Mouse (Mus musculus): Measurements from ENCODE around the gene Catsper1. TPM values are rescaled to one million over a fixed set of nuclear protein-coding genes. Genes with fewer than 3 reads are reported as not detected.

Gene Catsper1
- not detected in 2 replicates for polyA plus RNA-seq (2016; fragmentation: Nextera tagmentation; extraction: Ambion mirVana)

- no peak within 1 kb of the TSS for H3K27ac ChIP-seq
- no peaks in the 10 kb centered on the region for H3K36me3 ChIP-seq
- H3K4me3 ChIP-seq, result no peak within 1 kb of the TSS
- no peaks in the 10 kb centered on the region for H3K9me3 ChIP-seq
- H3K27me3 ChIP-seq (ENCODE audit: insufficient read depth, poor library complexity, severe bottlenecking), result no peaks in the 10 kb centered on the region
- WGBS, result 89% methylated on average over 6 of the region's 6 CpGs
- peaks cover 7% of the 10 kb centered on the region; the same call in 1 of the 2 replicates for H3K4me1 ChIP-seq (replicated peaks)
- DNase-seq (ENCODE audit: low spot score), result no peak
Observed at GRCm38 (mm10) chr19:5335441-5335840, at the start of gene Catsper1. Gene Catsper1, plus strand, starts transcription at chr19:5335741.

GRCm38 (mm10) chr19:5294972-5295735, 40.4 kb upstream of the Catsper1 start, which contains the start of gene Sf3b2:
Gene Sf3b2, minus strand, starts transcription at chr19:5295455.
- Histone ChIP-seq H3K4me1 (replicated peaks) (peaks cover 51% of the 10 kb centered on the region), H3K4me3 (peak within 1 kb of the TSS; percentile 95), H3K27me3 (ENCODE audit: insufficient read depth, poor library complexity, severe bottlenecking) (no peaks in the 10 kb centered on the region), H3K27ac (peak within 1 kb of the TSS; percentile 97), H3K36me3 (peaks cover 40% of the 10 kb centered on the region), H3K9me3 (no peaks in the 10 kb centered on the region)
- under 1% methylated on average over 46 of the region's 46 CpGs for WGBS
- DNase-seq (ENCODE audit: low spot score), result peak; percentile 98

GRCm38 (mm10) chr19:5295736-5296075, 39.8 kb upstream of the Catsper1 start:
- Histone ChIP-seq H3K4me1 (replicated peaks) (peaks cover 51% of the 10 kb centered on the region), H3K27ac (peak overlapping the region; percentile 97), H3K4me3 (peak overlapping the region; percentile 95), H3K27me3 (ENCODE audit: insufficient read depth, poor library complexity, severe bottlenecking) (no peaks in the 10 kb centered on the region), H3K36me3 (peaks cover 35% of the 10 kb centered on the region), H3K9me3 (no peaks in the 10 kb centered on the region)
- 7% methylated on average over 13 of the region's 13 CpGs for WGBS
- no peak for DNase-seq (ENCODE audit: low spot score)

- H3K9me3 ChIP-seq, result no peaks in the 10 kb centered on the region
- H3K4me1 ChIP-seq (replicated peaks), result peaks cover 51% of the 10 kb centered on the region
- H3K27ac ChIP-seq, result no peak overlapping the region
- no peaks in the 10 kb centered on the region for H3K27me3 ChIP-seq (ENCODE audit: insufficient read depth, poor library complexity, severe bottlenecking)
- H3K36me3 ChIP-seq, result peaks cover 26% of the 10 kb centered on the region
- DNase-seq (ENCODE audit: low spot score), result no peak
- peak overlapping the region; percentile 95; the same call in 1 of the 2 replicates for H3K4me3 ChIP-seq
- WGBS, result 86% methylated on average over 5 of the region's 5 CpGs
Observed at GRCm38 (mm10) chr19:5296630-5297029, 38.9 kb upstream of the Catsper1 start.

GRCm38 (mm10) chr19:5297903-5298800, 37.4 kb upstream of the Catsper1 start, which contains the start of gene Gal3st3:
Gene Gal3st3, plus strand, starts transcription at chr19:5298331.
- H3K27ac ChIP-seq, result peak within 1 kb of the TSS; percentile 89
- peak within 1 kb of the TSS; percentile 66 for H3K4me3 ChIP-seq
- H3K27me3 ChIP-seq (ENCODE audit: insufficient read depth, poor library complexity, severe bottlenecking), result no peaks in the 10 kb centered on the region
- WGBS, result 5% methylated on average over 32 of the region's 32 CpGs
- peaks cover 49% of the 10 kb centered on the region for H3K4me1 ChIP-seq (replicated peaks)
- peaks cover 10% of the 10 kb centered on the region for H3K36me3 ChIP-seq
- DNase-seq (ENCODE audit: low spot score), result peak; percentile 69
- H3K9me3 ChIP-seq, result no peaks in the 10 kb centered on the region

GRCm38 (mm10) chr19:5300588-5300987, 35.0 kb upstream of the Catsper1 start:
- peaks cover 38% of the 10 kb centered on the region for H3K4me1 ChIP-seq (replicated peaks)
- no peaks in the 10 kb centered on the region for H3K9me3 ChIP-seq
- no peak overlapping the region for H3K4me3 ChIP-seq
- peaks cover 18% of the 10 kb centered on the region for H3K36me3 ChIP-seq
- no peaks in the 10 kb centered on the region for H3K27me3 ChIP-seq (ENCODE audit: insufficient read depth, poor library complexity, severe bottlenecking)
- no peak for DNase-seq (ENCODE audit: low spot score)
- H3K27ac ChIP-seq, result no peak overlapping the region
- 78% methylated on average over 6 of the region's 6 CpGs for WGBS

GRCm38 (mm10) chr19:5302455-5302854, 33.1 kb upstream of the Catsper1 start:
- Histone ChIP-seq H3K4me3 (no peak overlapping the region), H3K36me3 (peaks cover 36% of the 10 kb centered on the region), H3K27ac (no peak overlapping the region), H3K4me1 (replicated peaks) (peaks cover 31% of the 10 kb centered on the region), H3K9me3 (peaks cover 10% of the 10 kb centered on the region), H3K27me3 (ENCODE audit: insufficient read depth, poor library complexity, severe bottlenecking) (peaks cover 14% of the 10 kb centered on the region)
- DNase-seq (ENCODE audit: low spot score), result peak; percentile 47
- 20% methylated on average over 4 of the region's 4 CpGs for WGBS

GRCm38 (mm10) chr19:5306279-5306678, 29.3 kb upstream of the Catsper1 start:
- WGBS, result 84% methylated on average over 6 of the region's 6 CpGs
- DNase-seq (ENCODE audit: low spot score), result no peak
- peaks cover 21% of the 10 kb centered on the region for H3K27me3 ChIP-seq (ENCODE audit: insufficient read depth, poor library complexity, severe bottlenecking)
- peaks cover 12% of the 10 kb centered on the region for H3K9me3 ChIP-seq
- no peak overlapping the region for H3K27ac ChIP-seq
- H3K36me3 ChIP-seq, result peaks cover 44% of the 10 kb centered on the region
- H3K4me3 ChIP-seq, result no peak overlapping the region
- peaks cover 9% of the 10 kb centered on the region; the same call in 1 of the 2 replicates for H3K4me1 ChIP-seq (replicated peaks)

GRCm38 (mm10) chr19:5306968-5307734, 28.4 kb upstream of the Catsper1 start:
- H3K27me3 ChIP-seq (ENCODE audit: insufficient read depth, poor library complexity, severe bottlenecking), result peaks cover 21% of the 10 kb centered on the region
- peak overlapping the region; percentile 64; the same call in 1 of the 2 replicates for H3K27ac ChIP-seq
- peaks cover 44% of the 10 kb centered on the region for H3K36me3 ChIP-seq
- H3K4me1 ChIP-seq (replicated peaks), result peaks cover 9% of the 10 kb centered on the region; the same call in 1 of the 2 replicates
- peak overlapping the region; percentile 42 for H3K4me3 ChIP-seq
- H3K9me3 ChIP-seq, result peaks cover 12% of the 10 kb centered on the region
- peak; percentile 39 for DNase-seq (ENCODE audit: low spot score)
- WGBS, result 41% methylated on average over 98 of the region's 98 CpGs

- Histone ChIP-seq H3K9me3 (peaks cover 12% of the 10 kb centered on the region), H3K4me1 (replicated peaks) (peaks cover 6% of the 10 kb centered on the region; the same call in 1 of the 2 replicates), H3K36me3 (peaks cover 37% of the 10 kb centered on the region), H3K27ac (no peak overlapping the region), H3K27me3 (ENCODE audit: insufficient read depth, poor library complexity, severe bottlenecking) (peaks cover 21% of the 10 kb centered on the region), H3K4me3 (no peak overlapping the region)
- 82% methylated on average over 7 of the region's 7 CpGs for WGBS
- no peak for DNase-seq (ENCODE audit: low spot score)
Observed at GRCm38 (mm10) chr19:5309025-5309424, 26.5 kb upstream of the Catsper1 start.

GRCm38 (mm10) chr19:5313189-5313588, 22.4 kb upstream of the Catsper1 start:
- Histone ChIP-seq H3K27me3 (ENCODE audit: insufficient read depth, poor library complexity, severe bottlenecking) (peaks cover under 1% of the 10 kb centered on the region; the same call in 1 of the 2 replicates), H3K36me3 (peaks cover under 1% of the 10 kb centered on the region; the same call in 1 of the 2 replicates), H3K4me1 (replicated peaks) (no peaks in the 10 kb centered on the region), H3K4me3 (no peak overlapping the region), H3K9me3 (peaks cover 17% of the 10 kb centered on the region), H3K27ac (no peak overlapping the region)
- 88% methylated on average over 8 of the region's 8 CpGs for WGBS
- DNase-seq (ENCODE audit: low spot score), result no peak

GRCm38 (mm10) chr19:5323801-5324200, 11.7 kb upstream of the Catsper1 start:
- no peak for DNase-seq (ENCODE audit: low spot score)
- no peak overlapping the region for H3K27ac ChIP-seq
- H3K9me3 ChIP-seq, result 0 out of 2 replicates have a peak, but pooled peaks cover 3% of the 10 kb centered on the region
- H3K4me1 ChIP-seq (replicated peaks), result 0 out of 2 replicates have a peak, but pooled peaks cover 4% of the 10 kb centered on the region
- WGBS, result 57% methylated on average over 17 of the region's 17 CpGs
- H3K4me3 ChIP-seq, result no peak overlapping the region
- H3K36me3 ChIP-seq, result no peaks in the 10 kb centered on the region
- H3K27me3 ChIP-seq (ENCODE audit: insufficient read depth, poor library complexity, severe bottlenecking), result no peaks in the 10 kb centered on the region
